Mouse (Mus musculus): ENCODE measurements at regions not wholly inside any gene's neighbourhood (a gene's known extent, or its start where the extent isn't known, plus 50 kb on each side); places are given as distances from the start of the nearest gene placed in this dataset.

GRCm38 (mm10) chr15:59954345-59954744 is 62.1 kb downstream of the 4933412E24Rik start:
- no peak for DNase-seq (ENCODE audit: low spot score)

GRCm38 (mm10) chr15:59953857-59954256 is 62.6 kb downstream of the 4933412E24Rik start:
- DNase-seq (ENCODE audit: low spot score): no peak

- DNase-seq (ENCODE audit: low spot score): no peak
These were observed 65.7 kb downstream of the 4933412E24Rik start for GRCm38 (mm10) chr15:59950617-59951216.

- no peak for DNase-seq (ENCODE audit: low spot score)
These were observed 71.2 kb downstream of the 4933412E24Rik start for GRCm38 (mm10) chr15:59945208-59945607.

GRCm38 (mm10) chr15:59936486-59936885 is 79.9 kb downstream of the 4933412E24Rik start:
- DNase-seq (ENCODE audit: low spot score): no peak

- no peak for DNase-seq (ENCODE audit: low spot score)
These were observed 102.6 kb downstream of the 4933412E24Rik start for GRCm38 (mm10) chr15:59913860-59914259.

GRCm38 (mm10) chr15:59908300-59908699 is 108.1 kb downstream of the 4933412E24Rik start:
- DNase-seq (ENCODE audit: low spot score): no peak

GRCm38 (mm10) chr15:59905832-59906797 is 110.3 kb downstream of the 4933412E24Rik start:
- no peak for DNase-seq (ENCODE audit: low spot score)

GRCm38 (mm10) chr15:59904741-59905140 is 111.7 kb downstream of the 4933412E24Rik start:
- DNase-seq (ENCODE audit: low spot score): no peak

- no peak for DNase-seq (ENCODE audit: low spot score)
These were observed 127.4 kb downstream of the 4933412E24Rik start for GRCm38 (mm10) chr15:59888996-59889395.

GRCm38 (mm10) chr15:59888131-59888459 is 128.3 kb downstream of the 4933412E24Rik start:
- DNase-seq (ENCODE audit: low spot score): no peak

GRCm38 (mm10) chr15:59887381-59888130 is 128.9 kb downstream of the 4933412E24Rik start:
- DNase-seq (ENCODE audit: low spot score): no peak

- DNase-seq (ENCODE audit: low spot score): no peak
These were observed 130.4 kb downstream of the 4933412E24Rik start for GRCm38 (mm10) chr15:59886036-59886435.

- no peak for DNase-seq (ENCODE audit: low spot score)
These were observed 134.0 kb downstream of the 4933412E24Rik start for GRCm38 (mm10) chr15:59882444-59882843.

- no peak for DNase-seq (ENCODE audit: low spot score)
These were observed 136.0 kb downstream of the 4933412E24Rik start for GRCm38 (mm10) chr15:59880426-59880825.

- no peak for DNase-seq (ENCODE audit: low spot score)
These were observed 137.1 kb downstream of the 4933412E24Rik start for GRCm38 (mm10) chr15:59879311-59879710.

- no peak for DNase-seq (ENCODE audit: low spot score)
These were observed 140.1 kb downstream of the 4933412E24Rik start for GRCm38 (mm10) chr15:59876279-59876742.

- DNase-seq (ENCODE audit: low spot score): no peak
These were observed 149.7 kb downstream of the 4933412E24Rik start for GRCm38 (mm10) chr15:59866701-59867100.

- no peak for DNase-seq (ENCODE audit: low spot score)
These were observed 151.5 kb downstream of the 4933412E24Rik start for GRCm38 (mm10) chr15:59864746-59865499.

GRCm38 (mm10) chr15:59852271-59853000 is 164.0 kb downstream of the 4933412E24Rik start:
- DNase-seq (ENCODE audit: low spot score): no peak

- DNase-seq (ENCODE audit: low spot score): no peak
These were observed 171.2 kb downstream of the 4933412E24Rik start for GRCm38 (mm10) chr15:59845158-59845739.
